Mouse (Mus musculus): Measurements from ENCODE around the gene Trim7. TPM values are rescaled to one million over a fixed set of nuclear protein-coding genes. Genes with fewer than 3 reads are reported as not detected.
"Not testable (repeated sequence)": the region's sequence is repeated elsewhere in the genome, so short reads cannot be mapped to it uniquely, and the experiment has no call there.

Trim7 gene
- total and polyA plus RNA-seq, 2 experiments from 2014 or later: 3.7 to 7.7 TPM

DNA sequence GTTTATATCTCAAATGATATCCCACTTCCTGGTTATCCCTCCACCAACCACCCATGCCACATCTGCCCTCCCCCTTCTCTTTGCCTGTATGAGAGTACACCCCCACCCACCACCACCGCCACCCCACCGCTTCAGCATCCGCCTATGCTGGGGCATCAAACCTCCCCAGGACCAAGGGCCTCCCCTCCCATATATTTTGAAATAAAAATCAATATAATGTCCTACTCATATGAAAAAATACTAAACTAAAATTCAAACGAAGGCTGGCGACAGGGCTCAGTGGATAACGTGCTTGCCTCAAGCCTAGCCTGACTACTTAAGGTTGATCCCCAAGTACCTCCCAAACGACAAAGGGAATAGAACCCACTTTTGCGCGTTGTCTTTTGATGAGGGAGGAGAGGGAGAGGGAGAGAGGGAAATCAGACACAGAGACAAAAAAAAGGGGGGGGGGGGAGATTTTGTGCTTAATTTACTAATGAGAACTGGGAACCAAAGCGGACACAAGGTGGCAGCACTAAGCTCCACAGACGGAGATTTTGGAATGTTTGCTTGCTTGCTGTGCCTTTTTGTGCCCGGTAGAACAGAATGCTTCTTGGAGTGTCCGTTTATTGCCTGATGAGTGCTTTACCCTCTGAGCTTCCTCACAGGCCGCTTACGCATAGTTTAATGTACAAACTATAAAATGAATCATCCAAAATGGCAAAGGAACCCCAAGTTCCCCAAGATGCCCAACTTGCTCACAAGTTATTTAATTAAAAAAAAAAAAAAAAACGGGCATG lies 37.4 kb upstream of the Trim7 start:
- TF ChIP-seq CTCF (IDR thresholded peaks at IDR 0.05; ENCODE audit: low read depth): peak; percentile 79
- 3% methylated on average over 16 of the region's 16 CpGs for WGBS
- H3K9me3 ChIP-seq (ENCODE audit: low read length): no peaks in the 10 kb centered on the region
- peak; percentile 93 for DNase-seq (ENCODE audit: low spot score)
- H3K27ac ChIP-seq: peak overlapping the region; percentile 56; the same call in 1 of the 2 replicates
- no peaks in the 10 kb centered on the region for H3K4me1 ChIP-seq (ENCODE audit: insufficient read depth, low read length)
- ATAC-seq: peak; percentile 75
- H3K36me3 ChIP-seq (ENCODE audit: insufficient read depth, low read length): no peaks in the 10 kb centered on the region
- H3K9ac ChIP-seq (replicated peaks; ENCODE audit: low read length): peak overlapping the region; percentile 45
- no peaks in the 10 kb centered on the region for H3K27me3 ChIP-seq (ENCODE audit: insufficient read depth, low read length)
- H3K4me3 ChIP-seq (ENCODE audit: low read length): peak overlapping the region; percentile 37
- H3K4me2 ChIP-seq (ENCODE audit: low read depth, low read length): peak overlapping the region; percentile 64

DNA sequence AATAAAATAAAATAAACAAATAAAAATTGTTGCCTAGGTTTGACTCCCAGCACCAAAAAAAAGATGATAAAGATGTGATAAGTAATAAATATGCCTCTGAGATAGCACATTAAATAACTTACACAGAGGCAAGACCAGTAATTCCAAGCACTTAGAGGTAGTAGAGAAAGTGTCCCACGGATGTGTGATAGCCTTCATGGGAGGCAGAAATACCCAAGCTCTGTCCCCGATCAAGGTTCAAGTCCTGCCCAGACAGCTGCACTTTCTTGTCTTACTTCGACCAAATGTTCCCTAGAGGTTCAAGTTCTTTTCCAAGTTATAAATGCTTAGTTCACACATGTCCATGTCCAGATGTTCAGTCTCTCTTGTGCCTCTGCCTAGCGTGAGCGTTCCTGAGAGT lies 36.7 kb upstream of the Trim7 start:
- Histone ChIP-seq H3K27ac (no peak overlapping the region), H3K36me3 (ENCODE audit: insufficient read depth, low read length) (no peaks in the 10 kb centered on the region), H3K4me2 (ENCODE audit: low read depth, low read length) (no peak overlapping the region), H3K4me1 (ENCODE audit: insufficient read depth, low read length) (no peaks in the 10 kb centered on the region), H3K9me3 (ENCODE audit: low read length) (no peaks in the 10 kb centered on the region), H3K4me3 (ENCODE audit: low read length) (no peak overlapping the region), H3K9ac (replicated peaks; ENCODE audit: low read length) (no peak overlapping the region), H3K27me3 (ENCODE audit: insufficient read depth, low read length) (no peaks in the 10 kb centered on the region)
- TF ChIP-seq CTCF (IDR thresholded peaks at IDR 0.05; ENCODE audit: low read depth): no peak
- ATAC-seq: no peak
- no peak for DNase-seq (ENCODE audit: low spot score)
- WGBS: 88% methylated on average over 5 of the region's 5 CpGs

DNA sequence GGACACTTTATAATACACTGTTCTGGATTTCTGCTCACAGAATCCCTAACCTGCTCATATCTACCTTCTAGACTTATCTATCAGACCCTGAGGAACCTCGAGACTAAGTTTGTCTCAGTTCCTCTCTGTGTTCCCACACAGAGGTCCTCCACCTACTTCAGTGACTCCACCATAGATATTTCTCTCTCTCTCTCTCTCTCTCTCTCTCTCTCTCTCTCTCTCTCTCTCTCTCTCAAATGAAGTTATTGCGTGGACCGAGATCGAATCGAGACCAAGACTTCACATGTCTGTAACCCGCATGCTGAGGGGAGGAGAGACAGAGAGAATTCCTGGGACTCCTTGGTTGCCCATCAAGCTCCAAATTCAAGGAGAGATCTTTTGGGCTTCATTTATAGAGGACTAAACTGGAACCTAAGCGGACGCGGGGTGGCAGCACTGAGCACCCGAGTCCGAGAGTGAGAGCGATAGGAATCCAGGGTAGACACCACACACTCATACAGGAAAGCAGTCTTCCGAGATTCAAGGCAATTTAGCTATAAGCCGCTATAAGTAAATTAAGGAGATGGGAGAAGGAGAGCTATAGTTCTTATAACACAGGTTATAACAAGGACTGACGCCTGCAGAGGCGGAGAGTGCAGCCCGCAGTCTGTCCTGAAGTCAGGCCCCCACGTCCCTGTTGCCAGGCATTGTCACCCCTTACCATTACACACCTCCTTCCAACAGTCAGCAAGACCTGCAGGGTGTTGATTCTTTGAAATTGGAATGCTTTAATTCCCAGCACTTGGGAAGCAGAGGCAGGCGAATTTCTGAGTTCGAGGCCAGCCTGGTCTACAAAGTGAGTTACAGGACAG lies 35.7 kb upstream of the Trim7 start:
- peak overlapping the region; percentile 51 for H3K4me2 ChIP-seq (ENCODE audit: low read depth, low read length)
- no peak overlapping the region for H3K27ac ChIP-seq
- no peaks in the 10 kb centered on the region for H3K36me3 ChIP-seq (ENCODE audit: insufficient read depth, low read length)
- H3K9me3 ChIP-seq (ENCODE audit: low read length): no peaks in the 10 kb centered on the region
- TF ChIP-seq CTCF (IDR thresholded peaks at IDR 0.05; ENCODE audit: low read depth): peak; percentile 86
- H3K4me1 ChIP-seq (ENCODE audit: insufficient read depth, low read length): no peaks in the 10 kb centered on the region
- DNase-seq (ENCODE audit: low spot score) (peak; percentile 90), ATAC-seq (peak; percentile 80)
- no peaks in the 10 kb centered on the region for H3K27me3 ChIP-seq (ENCODE audit: insufficient read depth, low read length)
- 15% methylated on average over 20 of the region's 20 CpGs for WGBS
- H3K4me3 ChIP-seq (ENCODE audit: low read length): peak overlapping the region; percentile 18
- H3K9ac ChIP-seq (replicated peaks; ENCODE audit: low read length): no peak overlapping the region

DNA sequence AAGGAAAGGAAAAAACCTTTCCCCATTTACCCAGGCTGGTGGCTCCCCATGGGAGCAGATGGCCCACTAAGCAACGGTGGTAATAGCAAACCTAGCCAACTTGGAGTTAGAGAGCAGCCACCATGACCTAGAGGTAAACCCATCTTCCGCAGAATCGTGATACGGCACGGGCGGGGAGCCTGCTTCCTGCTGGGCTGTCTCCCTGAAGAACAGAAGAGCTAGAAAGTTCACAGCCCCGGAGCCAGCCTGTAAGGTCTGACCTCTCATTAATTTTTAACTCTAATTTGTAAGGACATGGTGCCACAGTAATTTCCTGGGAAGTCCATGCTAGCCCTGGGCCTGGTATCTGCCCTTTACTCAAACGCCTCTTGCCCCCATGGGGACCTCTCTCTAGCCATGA lies 35.0 kb upstream of the Trim7 start:
- H3K27me3 ChIP-seq (ENCODE audit: insufficient read depth, low read length): no peaks in the 10 kb centered on the region
- no peaks in the 10 kb centered on the region for H3K4me1 ChIP-seq (ENCODE audit: insufficient read depth, low read length)
- 51% methylated on average over 8 of the region's 8 CpGs for WGBS
- no peak overlapping the region for H3K27ac ChIP-seq
- H3K9ac ChIP-seq (replicated peaks; ENCODE audit: low read length): no peak overlapping the region
- no peak overlapping the region for H3K4me2 ChIP-seq (ENCODE audit: low read depth, low read length)
- TF ChIP-seq CTCF (IDR thresholded peaks at IDR 0.05; ENCODE audit: low read depth): no peak
- ATAC-seq (no peak), DNase-seq (ENCODE audit: low spot score) (no peak)
- no peaks in the 10 kb centered on the region for H3K36me3 ChIP-seq (ENCODE audit: insufficient read depth, low read length)
- H3K4me3 ChIP-seq (ENCODE audit: low read length): no peak overlapping the region
- no peaks in the 10 kb centered on the region for H3K9me3 ChIP-seq (ENCODE audit: low read length)

DNA sequence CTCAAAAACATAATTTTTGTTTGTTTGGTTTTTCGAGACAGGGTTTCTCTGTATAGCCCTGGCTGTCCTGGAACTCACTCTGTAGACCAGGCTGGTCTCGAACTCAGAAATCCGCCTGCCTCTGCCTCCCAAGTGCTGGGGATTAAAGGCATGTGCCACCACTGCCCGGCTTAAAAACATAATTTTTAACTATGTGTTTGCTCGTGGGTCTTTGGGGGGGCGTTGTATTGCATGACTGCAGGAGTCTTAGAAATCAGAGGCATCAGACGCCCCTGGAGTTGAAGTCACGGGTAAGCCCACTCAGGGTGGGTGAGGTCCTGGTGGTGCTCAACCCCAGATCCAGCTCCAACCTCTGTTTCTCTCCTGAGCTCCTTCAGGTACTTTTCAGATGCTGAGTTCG lies 34.0 kb upstream of the Trim7 start:
- H3K36me3 ChIP-seq (ENCODE audit: insufficient read depth, low read length); H3K4me1 ChIP-seq (ENCODE audit: insufficient read depth, low read length); DNase-seq (ENCODE audit: low spot score); ATAC-seq; H3K27ac ChIP-seq; H3K9me3 ChIP-seq (ENCODE audit: low read length); H3K9ac ChIP-seq (replicated peaks; ENCODE audit: low read length); H3K4me2 ChIP-seq (ENCODE audit: low read depth, low read length); H3K27me3 ChIP-seq (ENCODE audit: insufficient read depth, low read length); H3K4me3 ChIP-seq (ENCODE audit: low read length): not testable (repeated sequence)
- 86% methylated on average over 9 of the region's 9 CpGs for WGBS

DNA sequence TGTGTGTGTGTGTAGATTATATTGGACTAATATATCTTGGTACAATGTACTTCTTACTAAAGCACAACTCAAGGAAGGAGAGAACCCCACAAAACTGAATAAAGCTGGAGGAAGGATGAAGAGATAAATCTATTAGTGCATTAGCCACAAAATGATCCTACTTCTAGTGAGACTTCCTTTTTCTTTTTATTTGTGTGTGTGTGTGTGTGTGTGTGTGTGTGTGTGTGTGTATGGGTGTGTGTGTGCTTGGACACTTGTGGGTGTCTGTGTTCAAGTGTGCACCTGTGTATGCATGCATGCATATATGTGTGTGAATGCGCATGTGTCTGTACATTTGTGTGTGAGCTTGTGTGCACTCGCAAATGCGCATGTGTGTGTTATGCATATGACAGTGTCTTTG lies 32.8 kb upstream of the Trim7 start:
- no peak overlapping the region for H3K4me3 ChIP-seq (ENCODE audit: low read length)
- no peak overlapping the region for H3K4me2 ChIP-seq (ENCODE audit: low read depth, low read length)
- TF ChIP-seq CTCF (IDR thresholded peaks at IDR 0.05; ENCODE audit: low read depth): no peak
- ATAC-seq (no peak), DNase-seq (ENCODE audit: low spot score) (no peak)
- H3K36me3 ChIP-seq (ENCODE audit: insufficient read depth, low read length): no peaks in the 10 kb centered on the region
- H3K4me1 ChIP-seq (ENCODE audit: insufficient read depth, low read length): no peaks in the 10 kb centered on the region
- no peaks in the 10 kb centered on the region for H3K9me3 ChIP-seq (ENCODE audit: low read length)
- H3K9ac ChIP-seq (replicated peaks; ENCODE audit: low read length): no peak overlapping the region
- WGBS: 96% methylated on average over 3 of the region's 3 CpGs
- no peak overlapping the region for H3K27ac ChIP-seq
- H3K27me3 ChIP-seq (ENCODE audit: insufficient read depth, low read length): no peaks in the 10 kb centered on the region
